Mouse (Mus musculus) lung, postnatal 0 days (tissue): ENCODE data around the gene B830017H08Rik.

Experiments used
- CTCF ChIP-seq: IDR thresholded peaks from 2 replicates; pipeline ENCODE4 v1.5.1; 2016; ENCODE audit warnings: antibody characterized with exemption, mild to moderate bottlenecking
- EP300 ChIP-seq: IDR thresholded peaks from 2 replicates; pipeline ENCODE4 v1.6.1; 2016; ENCODE audit warnings: antibody characterized with exemption, mild to moderate bottlenecking, control low read depth

- TF ChIP-seq CTCF (no peak), EP300 (no peak)
Observed at GRCm38 (mm10) chr16:17857157-17857556, 24.2 kb downstream of the B830017H08Rik start.
